Mouse (Mus musculus): ENCODE measurements at regions not wholly inside any gene's neighbourhood (a gene's known extent, or its start where the extent isn't known, plus 50 kb on each side); places are given as distances from the start of the nearest gene placed in this dataset.

DNA sequence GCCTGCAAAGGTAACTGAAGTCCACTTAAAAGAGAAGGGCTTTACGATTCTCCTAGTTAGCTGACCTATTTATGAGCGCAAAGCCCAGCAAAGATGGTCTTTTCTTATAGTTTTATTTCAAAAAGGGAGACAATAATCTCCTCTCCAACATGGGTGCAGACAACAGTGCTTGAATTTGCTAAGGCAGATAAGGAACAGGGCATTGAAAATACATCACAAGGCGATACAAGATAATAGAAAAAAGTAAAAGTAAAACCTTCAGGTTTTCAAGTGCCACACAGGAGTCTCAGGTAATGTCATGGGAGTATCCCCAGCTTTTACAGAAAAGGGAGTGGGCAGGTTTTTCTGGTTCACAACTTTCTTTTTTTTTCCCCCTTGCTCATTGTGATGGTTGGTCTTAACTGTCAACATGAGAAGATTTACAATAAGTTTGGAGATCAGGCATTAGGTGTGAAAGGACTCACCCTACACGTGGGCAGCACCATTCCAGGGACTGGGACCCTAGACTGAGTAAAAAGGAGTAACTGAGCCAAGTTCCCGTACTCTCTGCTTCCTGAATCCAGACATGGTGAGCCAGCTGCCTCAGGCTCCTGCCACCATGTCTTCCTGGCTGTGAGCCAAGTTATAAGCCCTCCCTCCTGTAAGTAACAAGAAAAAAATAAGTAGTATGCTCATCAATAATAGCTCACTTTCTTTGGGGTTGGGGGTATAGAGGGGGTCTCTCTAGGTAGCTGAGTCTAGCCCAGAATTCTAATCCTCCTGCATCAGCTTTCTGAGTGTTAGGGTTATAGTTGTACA, 78.1 kb upstream of the Serbp1 start:
- TF ChIP-seq POLR2AphosphoS2 (IDR thresholded peaks at IDR 0.05; ENCODE audit: insufficient read length, low read depth) (no peak), POLR2A (IDR thresholded peaks at IDR 0.05; ENCODE audit: insufficient read length, low read depth) (no peak), CEBPB (IDR thresholded peaks at IDR 0.05; ENCODE audit: insufficient read depth, poor library complexity, severe bottlenecking) (no peak), USF1 (IDR thresholded peaks at IDR 0.05; ENCODE audit: low read depth) (no peak), TCF3 (IDR thresholded peaks at IDR 0.05; ENCODE audit: insufficient read length, low read depth) (no peak), MYOD1 (IDR thresholded peaks at IDR 0.05; ENCODE audit: control insufficient read depth in 1 of 3, insufficient read length in 2 of 3, low read depth in 2 of 3) (no peak), E2F4 (IDR thresholded peaks at IDR 0.05; ENCODE audit: insufficient read depth) (no peak)
